Mouse (Mus musculus) retina, postnatal 1 day (tissue): Measurements from ENCODE around the gene Cpt2.

ENCODE experiments used
- DNase-seq: peaks from one replicate; pipeline ENCODE4 v3.0.0-alpha.2; 2012

The Cpt2 gene

DNA sequence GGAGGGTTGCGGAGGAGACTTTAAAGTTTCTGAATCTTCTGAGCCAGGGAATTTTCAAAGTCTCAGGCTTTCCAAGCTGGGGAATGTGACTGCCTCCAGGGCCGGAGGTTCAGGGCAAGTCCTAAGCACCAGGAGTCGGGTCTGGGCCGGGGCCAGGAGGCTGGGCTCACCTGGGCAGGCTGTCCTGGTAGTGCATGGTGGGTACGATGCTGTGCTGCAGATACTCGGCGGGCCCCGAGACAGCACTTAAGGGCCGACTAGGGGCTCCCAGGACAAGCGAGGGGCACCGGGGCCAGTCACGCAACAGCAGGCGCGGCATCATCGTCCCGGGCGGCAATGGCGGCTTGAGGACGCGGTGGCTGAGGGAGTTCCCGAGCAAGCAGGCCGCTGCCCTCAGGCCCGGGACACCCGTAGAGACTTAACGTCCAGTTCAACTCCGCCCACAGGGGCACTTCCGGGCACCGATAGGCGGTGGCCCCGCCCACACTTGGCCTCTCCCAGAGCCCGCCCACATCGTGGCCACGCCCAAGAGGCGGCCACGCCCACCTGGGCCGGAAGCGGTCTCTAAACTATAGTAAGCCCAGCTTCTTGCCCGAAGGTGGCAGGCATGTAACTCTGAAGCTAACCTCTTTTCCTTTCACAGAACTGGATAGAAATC lies at the start of gene Cpt2:
Cpt2 (minus strand) TSS at position 466 of the 658 bp plus-strand sequence.
- DNase-seq: peak; percentile 97

DNA sequence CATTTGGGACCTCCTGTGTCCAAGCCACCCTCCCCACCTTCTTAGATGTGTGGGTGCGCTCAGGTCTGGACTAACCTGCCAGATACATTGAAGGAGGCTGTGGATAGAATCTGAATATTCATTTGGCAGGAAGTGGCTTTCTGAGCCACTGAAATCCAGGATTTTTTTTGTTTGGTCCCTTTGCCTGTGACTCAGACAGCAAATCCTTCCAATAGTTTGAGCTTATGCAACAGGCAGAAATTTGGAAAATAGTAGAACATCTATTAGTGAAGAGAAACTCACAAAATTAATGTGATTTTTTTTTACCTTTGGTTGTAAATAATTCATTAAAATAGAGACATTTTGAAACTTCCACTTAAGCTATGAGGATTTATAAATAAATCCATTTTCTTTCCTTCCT lies 47.8 kb upstream of the Cpt2 start:
- DNase-seq: no peak

DNA sequence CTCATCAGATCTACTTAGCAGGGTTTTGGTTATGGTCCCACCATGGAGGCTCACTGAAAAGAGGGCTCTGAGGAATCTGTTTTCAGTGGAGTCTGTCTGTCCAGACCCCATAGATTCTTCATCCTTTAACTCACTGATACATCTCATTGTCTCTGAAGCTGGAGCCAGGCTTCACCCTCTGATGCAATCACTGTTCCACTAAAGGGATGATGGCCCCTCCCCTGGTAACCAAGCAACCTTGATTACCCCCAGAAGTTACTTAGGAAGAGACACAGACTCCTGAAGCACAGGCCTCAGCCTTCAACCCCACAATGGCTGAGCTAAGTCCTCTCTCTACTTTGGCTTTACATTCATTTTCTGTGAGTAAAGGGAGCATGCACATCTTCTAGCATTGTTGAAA lies 46.4 kb upstream of the Cpt2 start:
- no peak for DNase-seq

GRCm38 (mm10) chr4:107967966-107968682 lies 44.7 kb upstream of the Cpt2 start, which contains the start of gene Slc1a7:
Slc1a7 (plus strand) TSS chr4:107968332.
- peak; percentile 80 for DNase-seq

GRCm38 (mm10) chr4:107966416-107967109 lies 43.2 kb upstream of the Cpt2 start:
- peak; percentile 37 for DNase-seq

GRCm38 (mm10) chr4:107962792-107963191 lies 39.4 kb upstream of the Cpt2 start:
- peak; percentile 38 for DNase-seq

DNA sequence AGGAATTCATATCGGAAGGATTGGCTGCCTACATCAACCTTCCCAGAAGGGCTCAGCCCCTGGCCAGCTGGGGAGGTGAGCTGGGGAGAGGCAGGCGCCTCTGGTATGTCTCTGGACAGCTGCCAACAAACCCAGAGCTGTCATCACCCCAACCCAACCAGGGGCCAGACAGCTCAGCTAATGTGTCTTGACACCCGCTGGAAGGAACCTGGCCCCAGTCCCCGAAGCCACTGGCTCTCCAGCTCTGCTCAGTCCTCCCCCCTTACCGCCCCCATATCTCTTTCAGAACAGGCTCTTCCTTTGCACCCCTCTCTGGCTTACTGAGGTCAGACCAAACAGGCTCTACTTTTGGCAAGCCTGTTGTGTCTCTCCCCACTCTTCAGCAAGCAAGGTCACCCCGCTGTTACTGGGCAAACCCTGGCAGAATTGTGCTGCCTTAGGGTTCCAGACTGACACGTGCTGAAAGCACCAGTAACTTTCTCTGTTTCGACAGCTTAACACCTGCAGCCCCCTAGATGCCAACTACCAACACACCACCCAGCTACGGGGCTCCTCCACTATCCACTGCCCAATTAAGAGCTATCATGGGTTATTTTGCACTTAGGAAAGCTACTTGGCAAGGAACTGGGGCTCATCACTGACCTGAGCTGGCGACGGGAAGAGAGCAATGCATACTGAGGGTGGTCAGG lies 38.8 kb upstream of the Cpt2 start:
- peak; percentile 65 for DNase-seq

DNA sequence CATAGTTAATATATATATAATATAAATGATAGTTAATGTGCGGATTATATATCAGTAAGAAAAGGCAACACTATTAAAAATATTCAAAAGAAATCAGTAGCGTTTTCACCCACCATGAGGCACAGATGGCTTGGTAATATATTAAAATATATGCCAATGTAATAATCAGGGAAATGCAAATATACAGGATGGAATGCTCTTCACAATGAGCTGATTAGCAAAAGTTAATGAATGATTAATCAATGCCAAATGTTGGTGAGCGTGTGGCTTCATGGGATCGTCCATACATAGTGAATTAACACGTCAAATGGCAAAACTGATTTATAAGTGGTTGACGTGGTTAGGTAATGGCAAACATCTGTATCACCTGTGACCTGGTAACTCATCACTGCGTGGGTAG lies 35.1 kb upstream of the Cpt2 start:
- DNase-seq: no peak

- no peak for DNase-seq
Observed at GRCm38 (mm10) chr4:107955691-107956090, 32.3 kb upstream of the Cpt2 start.

GRCm38 (mm10) chr4:107952845-107953244 lies 29.4 kb upstream of the Cpt2 start:
- peak; percentile 31 for DNase-seq

GRCm38 (mm10) chr4:107949918-107950317 lies 26.5 kb upstream of the Cpt2 start:
- DNase-seq: no peak

DNA sequence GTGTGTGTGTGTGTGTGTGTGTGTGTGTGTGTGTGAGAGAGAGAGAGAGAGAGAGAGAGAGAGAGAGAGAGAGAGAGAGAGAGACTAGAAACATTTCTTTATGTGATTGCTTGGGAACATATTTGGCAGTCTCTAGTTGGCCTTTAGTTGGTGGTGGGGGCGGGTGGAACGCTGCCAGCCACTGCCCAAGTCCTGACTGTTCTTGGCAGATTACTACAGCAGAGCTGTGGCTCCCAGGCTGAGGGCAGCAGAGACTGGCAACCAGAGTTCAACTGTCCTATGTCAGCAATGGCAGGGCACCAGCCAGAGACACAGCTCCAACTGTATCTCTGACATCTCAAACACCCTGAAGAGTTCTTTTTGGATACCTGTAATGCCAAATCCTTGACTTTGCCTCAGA lies 20.7 kb upstream of the Cpt2 start:
- no peak for DNase-seq

GRCm38 (mm10) chr4:107942741-107943140 lies 19.3 kb upstream of the Cpt2 start:
- no peak for DNase-seq

DNA sequence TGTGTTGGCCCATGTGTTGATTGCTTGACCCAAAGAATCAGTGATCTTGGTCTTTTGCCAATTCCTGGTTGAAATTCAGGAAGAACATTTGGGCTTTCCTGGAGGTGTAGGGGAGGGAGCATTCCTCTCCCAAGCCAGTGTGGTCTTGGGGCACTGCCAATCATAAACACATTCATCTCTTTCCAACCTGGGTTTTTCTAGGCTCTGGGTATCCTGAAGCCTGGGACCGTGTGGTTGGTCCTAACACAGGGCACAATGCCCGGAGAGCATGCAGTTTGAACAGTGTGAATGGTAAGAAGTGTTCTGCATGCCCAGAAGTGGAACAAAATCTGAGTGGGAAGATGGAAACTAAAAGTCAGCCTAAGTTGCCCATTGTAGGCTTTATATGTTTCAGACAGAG lies 14.7 kb upstream of the Cpt2 start:
- DNase-seq: no peak

DNA sequence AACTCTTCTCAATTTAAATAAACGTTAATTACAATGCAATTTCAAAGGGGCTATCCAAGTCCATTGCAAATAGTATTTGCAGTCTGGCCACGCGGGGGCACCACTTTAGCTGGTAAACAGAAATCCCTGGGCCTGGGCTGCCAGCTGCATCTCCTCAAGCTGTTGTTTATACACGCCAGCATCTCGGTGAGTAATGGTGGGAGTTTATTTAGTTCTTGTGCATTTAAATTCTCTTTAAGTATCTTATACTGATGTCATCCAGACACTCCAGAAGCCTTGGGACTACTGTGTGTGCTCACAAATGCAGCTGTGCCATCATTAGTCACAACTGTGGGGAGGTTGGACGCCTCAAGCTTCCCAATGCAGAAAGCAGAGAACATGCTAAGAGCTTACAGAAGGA lies 13.9 kb upstream of the Cpt2 start:
- DNase-seq: peak; percentile 76

DNA sequence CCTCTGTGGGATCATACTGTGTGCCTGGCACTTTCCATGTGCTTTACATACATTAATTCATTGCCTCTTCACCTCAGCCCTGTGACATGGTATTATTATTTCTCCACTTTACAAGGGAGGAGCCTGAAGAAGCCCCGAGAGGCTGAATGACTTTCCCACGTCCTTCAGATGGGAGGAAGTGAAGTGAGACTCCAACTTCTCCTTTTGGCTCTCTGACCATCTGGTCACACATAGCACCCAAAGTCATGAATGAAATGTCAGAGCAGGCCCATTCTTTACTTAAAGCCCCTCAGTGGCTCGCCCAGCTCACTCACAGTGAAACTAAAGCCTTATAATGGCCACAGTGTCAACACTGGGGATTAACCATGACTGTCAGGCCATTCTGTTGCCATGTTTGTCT lies 11.8 kb upstream of the Cpt2 start:
- DNase-seq: no peak

DNA sequence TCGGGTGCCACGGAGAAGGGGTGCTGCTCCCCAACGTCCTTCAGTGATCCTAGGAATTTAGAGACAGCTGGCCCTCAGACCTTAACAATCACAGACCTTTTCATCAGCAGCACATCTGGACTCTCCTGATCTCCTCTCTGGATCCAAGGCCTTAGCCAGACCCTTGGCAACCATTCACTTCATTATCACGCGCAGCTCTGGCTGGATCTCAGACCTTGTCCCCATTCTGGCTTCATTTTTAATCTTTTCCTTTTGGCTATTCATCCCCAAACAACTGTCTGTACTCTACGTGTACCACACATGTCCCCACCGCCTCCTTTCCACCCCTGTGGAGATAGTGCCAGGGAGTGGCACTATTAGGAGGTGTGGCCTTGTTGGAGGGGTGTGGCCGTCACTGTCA lies 9.8 kb upstream of the Cpt2 start:
- no peak for DNase-seq

- no peak for DNase-seq
Observed at GRCm38 (mm10) chr4:107931453-107931852, 8.0 kb upstream of the Cpt2 start.

GRCm38 (mm10) chr4:107928726-107929125 lies 5.3 kb upstream of the Cpt2 start:
- no peak for DNase-seq

DNA sequence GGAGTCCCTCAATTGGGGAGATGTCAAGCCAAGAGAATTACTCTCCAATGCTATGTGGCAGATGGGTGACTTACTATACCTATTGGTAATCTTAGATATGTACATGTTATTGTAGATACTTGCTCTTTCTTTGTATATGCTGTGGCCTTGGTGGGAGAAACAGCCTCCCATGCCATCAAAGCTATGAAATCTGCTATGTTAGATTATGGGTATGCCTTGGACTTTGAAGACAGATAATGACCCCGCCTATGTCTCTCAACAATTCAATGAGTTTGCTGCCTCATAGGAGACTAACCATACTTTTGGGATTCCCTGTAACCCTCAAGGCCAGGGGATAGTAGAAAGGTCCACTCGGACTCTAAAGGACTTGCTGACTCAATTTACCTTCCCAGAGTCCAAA lies 4.9 kb upstream of the Cpt2 start:
- no peak for DNase-seq

- no peak for DNase-seq
Observed at GRCm38 (mm10) chr4:107923803-107924194, 389 bp upstream of the Cpt2 start.

GRCm38 (mm10) chr4:107921952-107922351 lies 1.5 kb downstream of the Cpt2 start:
- no peak for DNase-seq

GRCm38 (mm10) chr4:107921152-107921695 lies 2.2 kb downstream of the Cpt2 start:
- no peak for DNase-seq
